Mouse (Mus musculus) liver, postnatal 0 days (tissue): ENCODE results near the gene Steap3.

Source experiments
- CTCF ChIP-seq: sonication (generic); IDR thresholded peaks from 2 replicates; pipeline ENCODE4 v1.5.1; 2016; ENCODE audit warnings: antibody characterized with exemption, low read depth
- EP300 ChIP-seq: IDR thresholded peaks from 2 replicates; pipeline ENCODE4 v1.6.1; 2016; ENCODE audit warnings: antibody characterized with exemption, low read depth, mild to moderate bottlenecking

DNA sequence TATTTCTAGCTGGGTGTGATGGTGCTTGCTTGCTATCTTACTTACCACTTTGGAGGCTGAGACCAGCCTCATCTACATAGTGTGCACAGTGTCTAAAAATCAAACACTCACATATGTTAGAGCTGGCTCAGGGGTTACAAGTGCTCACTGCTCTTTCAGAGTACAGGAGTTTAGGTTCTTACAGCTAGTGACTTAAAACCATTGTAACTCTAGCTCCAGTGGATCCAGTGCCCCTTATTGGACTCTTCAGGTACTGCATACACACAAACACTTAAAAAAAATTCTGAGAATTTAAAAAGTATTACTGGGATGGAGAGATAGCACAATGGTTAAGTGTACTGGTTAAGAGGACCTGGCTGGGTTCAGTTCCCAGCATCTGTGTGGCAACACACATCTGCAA lies 125.5 kb downstream of the Steap3 start:
- TF ChIP-seq CTCF (peak; percentile 57), EP300 (no peak)
